Mouse (Mus musculus) neural tube, embryonic 11.5 days (tissue): ENCODE measurements around the gene Poc1b. TPM values are rescaled to one million over a fixed set of nuclear protein-coding genes. Genes with fewer than 3 reads are reported as not detected.
A peak's percentile ranks its signal among the peaks of the same experiment; 100 is the strongest.

Experiments
- ATAC-seq: fragments of 200-750 bp; cut with Nextera tagmentation; 2 replicates; pipeline ENCODE4 v1.8.0; 2017; ENCODE audit warnings: moderate number of reproducible peaks, mild to moderate bottlenecking, moderate TSS enrichment, moderate library complexity; ENCODE audit not compliant: insufficient read depth, low FRiP score, low TSS enrichment
- DNase-seq: peaks from one replicate; pipeline ENCODE4 v3.0.0-alpha.2; 2015; ENCODE audit warnings: low spot score
- H3K27ac ChIP-seq: fragments of 300-500 bp; sonication (generic); 2 replicates; pipeline ENCODE4 v1.5.1; 2014; ENCODE audit warnings: low read depth, mild to moderate bottlenecking, low read length
- H3K27me3 ChIP-seq: fragments of 300-500 bp; sonication (generic); 2 replicates; pipeline ENCODE4 v1.6.1; 2014; ENCODE audit warnings: mild to moderate bottlenecking, low read length, mixed read lengths; ENCODE audit not compliant: control insufficient read depth, insufficient read depth
- H3K36me3 ChIP-seq: fragments of 300-500 bp; sonication (generic); 2 replicates; pipeline ENCODE4 v1.6.1; 2014; ENCODE audit warnings: mild to moderate bottlenecking, low read length, moderate library complexity, mixed read lengths; ENCODE audit not compliant: control insufficient read depth, insufficient read depth
- H3K4me1 ChIP-seq: fragments of 300-500 bp; sonication (generic); 2 replicates; pipeline ENCODE4 v1.6.1; 2014; ENCODE audit warnings: low read length, mixed read lengths; ENCODE audit not compliant: control insufficient read depth, insufficient read depth
- H3K4me2 ChIP-seq: fragments of 300-500 bp; sonication (generic); 2 replicates; pipeline ENCODE4 v1.6.1; 2014; ENCODE audit warnings: low read depth, mild to moderate bottlenecking, moderate library complexity
- H3K4me3 ChIP-seq: fragments of 300-500 bp; sonication (generic); 2 replicates; pipeline ENCODE4 v1.5.1; 2014; ENCODE audit warnings: low read depth, low read length
- H3K9ac ChIP-seq: fragments of 300-500 bp; sonication (generic); 2 replicates; pipeline ENCODE4 v1.6.1; 2014; ENCODE audit warnings: mild to moderate bottlenecking, low read length
- H3K9me3 ChIP-seq: fragments of 300-500 bp; sonication (generic); 2 replicates; pipeline ENCODE4 v1.6.1; 2016; ENCODE audit warnings: low read length; ENCODE audit not compliant: control insufficient read depth
- WGBS: fragments of 180-500 bp; shearing (Covaris S2); extraction: QIAGEN DNeasy Blood & Tissue Kit; methylation state at CpG from one replicate; pipeline ENCODE4 v1.1.7; 2014; 5-methylcytosine and 5-hydroxymethylcytosine counted together
- polyA plus RNA-seq: library from polyadenylated mRNA; unstranded; fragments of >200 nt; fragmentation: Nextera tagmentation; extraction: Ambion mirVana; gene quantifications from 2 replicates; pipeline ENCODE4 v1.2.1, GENCODE M21; 2014

Gene Poc1b
- polyA plus RNA-seq, 1 experiment from 2014 or later: 39.4 TPM

- H3K9me3 ChIP-seq: no peaks in the 10 kb centered on the region
- ATAC-seq (peak; percentile 74), DNase-seq (peak; percentile 76)
- peak within 1 kb of the TSS; percentile 87 for H3K9ac ChIP-seq
- peak within 1 kb of the TSS; percentile 95 for H3K4me2 ChIP-seq
- H3K27ac ChIP-seq: peak within 1 kb of the TSS; percentile 85
- H3K4me3 ChIP-seq: peak within 1 kb of the TSS; percentile 93
- no peaks in the 10 kb centered on the region for H3K27me3 ChIP-seq
- peaks cover 6% of the 10 kb centered on the region for H3K36me3 ChIP-seq
- H3K4me1 ChIP-seq: peaks cover 6% of the 10 kb centered on the region
- WGBS: under 1% methylated on average over 22 of the region's 22 CpGs
Observed at GRCm38 (mm10) chr10:99107964-99108363, 1.1 kb downstream of the Poc1b start, which contains the start of gene Galnt4. Galnt4 (plus strand) TSS chr10:99108159.

- DNase-seq (peak; percentile 16), ATAC-seq (no peak)
- H3K27me3 ChIP-seq: no peaks in the 10 kb centered on the region
- H3K9ac ChIP-seq: peak overlapping the region; percentile 87
- H3K9me3 ChIP-seq: no peaks in the 10 kb centered on the region
- no peak overlapping the region for H3K27ac ChIP-seq
- peak overlapping the region; percentile 93 for H3K4me3 ChIP-seq
- peak overlapping the region; percentile 95 for H3K4me2 ChIP-seq
- peaks cover 6% of the 10 kb centered on the region for H3K4me1 ChIP-seq
- peaks cover 6% of the 10 kb centered on the region for H3K36me3 ChIP-seq
- 42% methylated on average over 12 of the region's 12 CpGs for WGBS
Observed at GRCm38 (mm10) chr10:99108431-99108982, 1.7 kb downstream of the Poc1b start.

- peaks cover 3% of the 10 kb centered on the region for H3K4me1 ChIP-seq
- no peaks in the 10 kb centered on the region for H3K9me3 ChIP-seq
- no peak overlapping the region for H3K9ac ChIP-seq
- no peak overlapping the region for H3K4me2 ChIP-seq
- H3K4me3 ChIP-seq: no peak overlapping the region
- H3K27me3 ChIP-seq: no peaks in the 10 kb centered on the region
- DNase-seq (no peak), ATAC-seq (no peak)
- H3K36me3 ChIP-seq: peaks cover 6% of the 10 kb centered on the region
- WGBS: 51% methylated on average over 3 of the region's 3 CpGs
- H3K27ac ChIP-seq: no peak overlapping the region
Observed at GRCm38 (mm10) chr10:99113533-99113932, 6.7 kb downstream of the Poc1b start.

- DNase-seq: no peak
- Histone ChIP-seq H3K27ac (no peak overlapping the region), H3K36me3 (peaks cover 6% of the 10 kb centered on the region), H3K9ac (no peak overlapping the region), H3K4me3 (no peak overlapping the region), H3K27me3 (no peaks in the 10 kb centered on the region), H3K9me3 (no peaks in the 10 kb centered on the region), H3K4me2 (no peak overlapping the region), H3K4me1 (peaks cover 2% of the 10 kb centered on the region)
- 78% methylated on average over 8 of the region's 8 CpGs for WGBS
- no peak for ATAC-seq
Observed at GRCm38 (mm10) chr10:99114295-99114694, 7.5 kb downstream of the Poc1b start.

- Histone ChIP-seq H3K9ac (no peak overlapping the region), H3K9me3 (no peaks in the 10 kb centered on the region), H3K36me3 (no peaks in the 10 kb centered on the region), H3K27me3 (no peaks in the 10 kb centered on the region), H3K4me1 (peaks cover 2% of the 10 kb centered on the region), H3K4me3 (no peak overlapping the region), H3K27ac (no peak overlapping the region), H3K4me2 (no peak overlapping the region)
- 44% methylated on average over 18 of the region's 18 CpGs for WGBS
- DNase-seq (peak; percentile 22), ATAC-seq (no peak)
Observed at GRCm38 (mm10) chr10:99115471-99116236, 8.8 kb downstream of the Poc1b start.

- DNase-seq: no peak
- WGBS: 62% methylated on average over 8 of the region's 8 CpGs
- no peak overlapping the region for H3K27ac ChIP-seq
Observed at GRCm38 (mm10) chr10:99116237-99116632, 9.4 kb downstream of the Poc1b start.

GRCm38 (mm10) chr10:99116650-99117615, 10.1 kb downstream of the Poc1b start:
- WGBS: 78% methylated on average over 16 of the region's 16 CpGs
- Histone ChIP-seq H3K36me3 (no peaks in the 10 kb centered on the region), H3K4me3 (no peak overlapping the region), H3K27ac (no peak overlapping the region), H3K27me3 (no peaks in the 10 kb centered on the region), H3K9ac (no peak overlapping the region), H3K4me1 (peaks cover 2% of the 10 kb centered on the region), H3K9me3 (no peaks in the 10 kb centered on the region), H3K4me2 (no peak overlapping the region)
- no peak for DNase-seq
- no peak for ATAC-seq

More at GRCm38 (mm10) chr10:99116237-99116632, 9.4 kb downstream of the Poc1b start:
- H3K4me1 ChIP-seq: peaks cover 2% of the 10 kb centered on the region
- H3K27me3 ChIP-seq: no peaks in the 10 kb centered on the region
- H3K9me3 ChIP-seq: no peaks in the 10 kb centered on the region
- H3K9ac ChIP-seq: no peak overlapping the region
- no peaks in the 10 kb centered on the region for H3K36me3 ChIP-seq
- H3K4me3 ChIP-seq: no peak overlapping the region
- ATAC-seq: no peak
- no peak overlapping the region for H3K4me2 ChIP-seq

- Histone ChIP-seq H3K36me3 (no peaks in the 10 kb centered on the region), H3K9me3 (no peaks in the 10 kb centered on the region), H3K9ac (no peak overlapping the region), H3K4me1 (peaks cover 2% of the 10 kb centered on the region), H3K27ac (no peak overlapping the region), H3K4me2 (no peak overlapping the region), H3K27me3 (no peaks in the 10 kb centered on the region), H3K4me3 (no peak overlapping the region)
- ATAC-seq (no peak), DNase-seq (no peak)
- WGBS: 82% methylated on average over 10 of the region's 10 CpGs
Observed at GRCm38 (mm10) chr10:99117876-99118275, 11.0 kb downstream of the Poc1b start.
